Mouse (Mus musculus): ENCODE measurements around the gene Slc17a6.
"Not testable (repeated sequence)": the region's sequence is repeated elsewhere in the genome, so short reads cannot be mapped to it uniquely, and the experiment has no call there.

Gene Slc17a6

DNA sequence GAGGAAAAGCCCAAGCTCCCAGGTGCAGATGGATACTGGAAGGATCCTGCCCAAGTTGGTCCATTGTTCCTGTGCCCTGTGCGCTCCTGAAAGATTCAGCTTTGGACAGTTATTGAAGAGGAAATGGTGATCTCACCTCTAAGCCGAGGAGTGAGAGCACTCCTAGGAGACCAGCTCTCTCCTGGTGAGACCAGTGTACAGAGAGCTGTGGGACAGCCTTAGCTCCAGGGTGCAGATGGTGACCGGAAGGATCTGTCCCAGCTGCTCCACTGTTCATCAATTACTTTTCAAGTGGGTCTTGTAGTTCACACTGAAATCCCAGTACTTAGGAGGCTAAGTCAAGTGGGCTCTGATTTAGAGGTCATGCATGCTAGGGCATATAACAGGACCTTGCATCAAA lies 35.3 kb downstream of the Slc17a6 start:
- in situ Hi-C loops (cut with MseI, MboI), result no loop called here

DNA sequence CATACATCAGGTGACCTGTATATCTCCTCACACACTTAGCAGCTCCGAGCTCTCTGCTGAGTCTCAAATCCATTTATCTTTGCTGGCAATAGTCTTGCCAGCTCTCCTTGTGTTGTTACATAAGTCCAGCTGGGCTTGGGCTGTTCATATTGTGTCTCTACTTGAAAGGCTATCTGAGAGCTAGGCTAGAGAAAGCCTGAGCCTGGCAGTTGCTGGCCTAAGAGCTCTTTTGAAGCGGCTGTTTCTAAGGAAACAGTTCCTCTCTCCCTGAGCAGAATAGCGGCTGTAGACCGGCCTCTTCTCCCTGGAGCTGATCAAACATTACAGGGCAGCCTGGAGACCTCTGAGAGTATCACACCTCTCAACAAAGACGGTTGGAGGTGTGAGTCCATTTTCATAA lies 40.6 kb downstream of the Slc17a6 start:
- in situ Hi-C loops (cut with MseI, MboI), result no loop called here

DNA sequence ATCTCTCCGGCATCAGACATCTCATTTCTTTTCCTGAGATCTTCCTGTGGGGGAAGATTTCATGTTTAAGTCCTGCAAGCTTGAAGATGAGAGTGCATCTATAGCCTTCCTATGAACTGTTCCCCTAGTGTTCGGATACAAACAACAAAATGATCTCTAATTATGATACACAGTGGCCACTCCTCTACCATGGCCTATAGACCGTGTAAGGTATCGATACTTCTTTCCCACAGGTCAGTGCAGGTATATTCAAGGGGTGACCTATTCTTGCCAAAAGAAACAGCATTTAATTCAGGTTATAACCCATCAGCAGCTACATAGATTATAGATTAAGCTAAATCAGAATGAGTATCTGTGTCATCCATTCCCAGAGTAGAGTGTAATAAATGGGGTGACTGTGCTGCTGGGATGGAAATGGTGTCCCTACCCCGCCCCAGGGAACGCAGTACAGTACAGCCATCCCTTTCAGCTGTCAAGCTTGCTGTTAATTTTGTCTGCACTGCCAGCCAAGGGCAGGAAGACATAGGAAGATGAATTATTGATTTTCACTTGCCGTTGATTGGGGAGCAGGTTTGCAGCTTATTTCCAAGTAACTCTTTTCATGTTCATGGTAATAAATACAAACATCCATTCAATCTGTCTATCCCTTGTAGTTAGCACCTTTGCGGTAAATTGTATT lies 71.9 kb downstream of the Slc17a6 start:
- in situ Hi-C loops (cut with MseI, MboI), result no loop called here

DNA sequence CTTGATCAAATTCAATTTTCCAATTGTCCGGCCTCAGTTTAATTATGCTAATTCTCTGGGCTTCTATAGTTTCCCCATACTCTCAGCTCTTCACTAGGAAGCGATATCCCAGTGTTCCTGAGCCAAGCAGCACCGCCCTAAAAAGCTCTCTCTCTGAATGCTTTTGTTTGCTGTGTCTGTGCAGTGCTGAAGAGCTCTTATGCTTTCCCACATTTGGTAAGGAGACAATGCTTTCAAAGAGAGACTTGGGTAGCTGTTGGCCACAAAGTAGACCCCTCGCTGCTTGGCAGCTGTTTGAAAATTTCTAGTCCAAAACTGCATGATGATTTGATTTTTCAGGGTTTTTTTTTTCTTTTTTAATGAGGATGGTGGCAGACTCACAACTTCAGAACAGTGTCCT lies 72.6 kb downstream of the Slc17a6 start:
- in situ Hi-C loops (cut with MseI, MboI), result no loop called here

DNA sequence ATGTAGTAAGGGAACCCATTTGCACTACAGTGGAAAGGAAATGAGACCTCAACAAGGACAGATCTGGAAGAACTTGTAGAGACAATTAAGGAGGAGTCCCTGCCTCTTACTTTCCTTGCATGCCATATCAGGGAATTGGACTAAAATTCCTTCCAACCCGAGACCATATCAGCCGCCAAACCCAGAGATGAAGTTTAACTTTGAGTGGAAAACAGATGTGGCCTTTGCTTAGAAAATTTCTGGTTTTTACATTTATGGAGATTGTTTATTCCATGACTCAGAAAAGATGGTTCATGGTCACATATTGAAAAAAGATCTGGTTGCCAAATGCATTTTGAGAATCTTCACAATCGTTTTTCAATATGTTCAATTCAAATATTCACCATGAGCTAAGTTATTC lies 87.7 kb downstream of the Slc17a6 start:
- in situ Hi-C loops (cut with MseI, MboI), result no loop called here

DNA sequence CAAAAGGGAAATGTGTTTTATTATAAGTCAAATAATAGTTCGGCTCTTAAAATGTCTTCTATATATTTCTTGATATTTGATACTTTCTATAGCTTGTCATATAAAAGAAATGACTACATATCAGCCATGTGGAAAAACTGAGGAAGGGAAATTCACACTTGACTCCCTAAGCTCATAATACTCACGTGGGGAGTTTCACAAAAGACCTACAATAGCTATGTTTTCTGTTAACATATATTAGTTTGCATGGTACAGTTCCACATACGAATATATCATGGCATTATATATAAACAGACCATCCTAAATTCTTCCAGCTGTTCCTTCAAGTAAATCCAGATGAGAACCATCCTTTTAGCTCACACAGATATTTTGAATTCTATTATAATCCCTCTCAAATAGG lies 88.5 kb downstream of the Slc17a6 start:
- in situ Hi-C loops (cut with MseI, MboI), result not testable (repeated sequence)

DNA sequence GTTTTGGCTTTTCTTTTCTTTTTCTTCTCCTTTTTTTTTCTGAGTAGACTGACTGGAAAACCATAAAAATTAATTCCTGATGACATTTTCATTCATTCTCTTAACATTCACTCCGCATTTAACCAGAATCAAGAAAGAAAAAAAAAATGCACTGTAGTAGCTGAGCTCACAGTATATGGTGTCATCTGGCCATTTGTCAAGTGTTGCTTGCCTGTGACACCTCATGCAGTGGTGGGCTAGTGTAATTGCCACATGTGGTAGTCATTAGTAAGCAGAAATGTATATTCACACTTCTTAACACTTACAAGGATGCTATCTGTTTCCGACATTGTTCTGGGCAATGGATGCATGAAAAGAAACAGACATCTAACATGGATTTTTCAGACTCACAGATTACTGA lies 94.0 kb downstream of the Slc17a6 start:
- in situ Hi-C loops (cut with MseI, MboI), result no loop called here

All from mouse trophoblast stem cell (cell line).